Mouse (Mus musculus): ENCODE measurements around the gene Ccdc38.
A peak's percentile ranks its signal among the peaks of the same experiment; 100 is the strongest.

Ccdc38 gene

DNA sequence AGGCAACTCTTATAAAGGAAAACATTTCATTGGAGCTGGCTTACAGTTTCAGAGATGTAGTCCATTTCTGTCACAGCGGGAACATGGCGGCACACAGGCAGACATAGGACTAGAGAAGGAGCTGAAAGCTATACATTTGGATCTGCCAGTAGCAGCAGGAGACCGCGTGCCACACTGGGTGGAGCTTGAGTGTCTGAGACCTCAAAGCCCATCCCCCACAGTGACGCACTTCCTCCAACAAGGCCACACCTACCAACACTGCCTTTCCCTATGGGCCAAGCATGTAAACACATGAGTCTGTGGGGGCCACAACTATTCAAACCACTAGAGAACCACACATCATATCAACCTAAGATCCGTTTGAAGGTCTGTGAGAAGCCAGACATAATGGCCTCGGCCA is 68.8 kb downstream of the Ccdc38 start:
- DNase-seq (ENCODE audit: low spot score in 2 of 2), result no peak

DNA sequence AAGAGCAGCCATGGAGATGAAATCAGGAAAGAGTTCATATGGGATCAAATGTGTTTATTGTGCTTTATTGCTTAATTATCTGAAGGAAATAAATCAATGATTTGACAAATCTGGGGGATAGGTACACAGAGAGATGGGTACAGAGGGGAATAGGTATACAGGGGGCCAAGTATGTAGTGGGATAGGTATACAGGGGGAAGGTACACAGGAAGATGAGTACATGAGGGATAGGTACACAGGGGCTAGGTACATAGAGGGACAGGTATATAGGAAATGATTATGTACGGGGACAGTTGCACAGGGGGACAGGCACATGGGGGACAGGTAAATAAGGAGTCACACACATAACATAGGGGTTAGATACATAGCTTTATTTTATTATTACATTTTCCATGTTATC is 70.5 kb downstream of the Ccdc38 start:
- no peak for DNase-seq (ENCODE audit: low spot score in 2 of 2)

DNA sequence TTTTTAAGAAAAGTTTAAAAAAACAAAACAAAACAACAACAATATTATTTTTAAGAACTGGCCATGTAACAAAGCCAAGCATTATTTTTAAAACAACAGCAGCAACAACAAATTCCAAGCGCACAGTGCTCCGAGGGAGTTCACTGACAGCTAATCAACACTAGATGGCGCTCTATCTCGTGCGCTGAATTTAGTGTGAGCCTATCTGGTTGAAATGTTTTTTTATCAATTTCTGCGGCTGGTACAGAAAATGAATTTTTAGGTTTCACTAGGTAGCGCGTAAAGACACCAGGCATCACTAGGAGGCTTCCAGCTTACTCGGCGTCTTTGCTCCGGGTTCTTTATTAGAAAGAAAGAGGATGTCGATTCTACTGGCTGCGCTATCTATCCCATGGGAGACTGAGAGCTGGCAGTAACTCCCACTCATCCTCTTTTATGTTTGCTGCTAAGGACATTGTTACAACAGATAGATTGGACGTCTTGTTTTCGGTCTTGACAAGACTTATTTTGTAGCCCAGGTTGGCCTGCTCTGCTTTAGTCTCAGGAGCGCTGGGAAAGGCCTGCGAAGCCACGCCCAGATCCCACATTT is 71.1 kb downstream of the Ccdc38 start:
- DNase-seq (ENCODE audit: low spot score in 2 of 2), result peak; percentile 15 to 26

DNA sequence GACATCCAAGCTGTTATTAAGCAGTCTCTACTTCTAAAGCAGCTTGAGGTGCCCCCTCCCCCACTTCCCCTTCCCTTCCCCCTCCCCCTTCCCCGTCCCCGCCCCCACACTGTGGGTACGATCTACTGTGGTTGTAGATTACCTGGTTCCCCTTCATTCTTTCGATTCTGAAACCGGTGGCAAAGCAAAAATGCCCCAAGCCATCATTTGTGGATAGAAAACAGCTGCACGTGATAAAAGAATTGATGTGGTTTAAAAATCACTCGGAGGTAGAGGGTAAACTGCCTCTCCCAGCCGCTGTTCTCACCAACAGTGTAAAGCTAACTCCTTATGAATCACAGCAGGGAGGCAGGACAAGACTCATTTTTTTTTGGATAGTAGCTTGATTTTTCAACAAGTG is 74.4 kb downstream of the Ccdc38 start:
- DNase-seq (ENCODE audit: low spot score in 2 of 2), result no peak

DNA sequence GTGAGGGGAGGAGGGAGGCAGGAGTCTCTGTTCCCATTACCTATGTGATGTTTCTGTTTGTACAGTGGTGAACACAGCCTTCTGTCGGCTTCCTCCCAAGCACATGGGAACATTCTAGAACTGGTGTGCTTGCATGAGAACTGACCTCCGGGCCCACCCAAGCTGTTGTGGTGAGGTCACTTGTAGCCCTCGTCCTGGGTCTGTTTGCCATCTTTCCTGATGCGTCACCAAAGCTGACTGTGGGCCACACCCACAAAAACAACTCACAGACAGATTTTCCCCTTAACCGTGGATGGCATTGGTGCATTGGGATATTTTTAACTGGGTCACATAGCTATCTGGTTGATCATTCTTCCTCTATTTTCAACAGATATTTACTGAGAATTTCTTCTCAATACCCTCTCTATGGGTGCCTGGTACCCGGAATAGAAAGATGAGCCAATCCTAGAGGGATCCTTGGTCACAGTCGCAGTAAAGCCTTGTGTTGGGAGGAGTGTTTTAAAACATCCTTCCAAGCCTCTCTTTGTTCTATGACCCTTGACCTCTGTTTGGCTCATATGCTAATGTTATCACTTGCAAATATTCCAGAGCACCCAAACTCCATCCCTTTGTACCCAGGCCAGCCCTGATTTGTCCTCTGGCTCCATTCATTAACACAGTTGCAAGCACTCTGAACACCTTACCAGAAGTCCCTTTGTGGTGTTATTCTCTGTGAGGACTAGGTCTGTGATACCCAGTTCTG is 80.2 kb downstream of the Ccdc38 start:
- DNase-seq (ENCODE audit: low spot score in 2 of 2), result no peak

DNA sequence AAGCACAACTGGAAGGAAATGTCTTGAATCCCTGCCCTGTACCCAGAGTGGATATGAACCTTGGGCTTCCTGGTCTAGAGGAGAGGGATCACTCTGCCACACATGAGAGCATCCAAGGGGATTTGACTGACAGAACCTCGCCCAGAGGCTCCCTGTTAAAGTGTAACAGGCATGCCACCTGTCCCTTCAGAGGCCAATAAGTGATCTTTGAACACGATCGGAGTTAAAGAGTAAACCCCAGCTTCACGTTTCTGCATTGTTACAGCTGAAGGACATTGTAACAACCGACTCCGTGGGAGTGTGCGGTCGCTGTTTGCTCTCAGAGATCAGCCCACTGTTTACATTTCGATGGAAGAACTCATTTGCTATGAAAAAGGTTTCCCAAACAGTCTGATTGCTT is 83.3 kb downstream of the Ccdc38 start:
- DNase-seq (ENCODE audit: low spot score in 2 of 2), result no peak

DNA sequence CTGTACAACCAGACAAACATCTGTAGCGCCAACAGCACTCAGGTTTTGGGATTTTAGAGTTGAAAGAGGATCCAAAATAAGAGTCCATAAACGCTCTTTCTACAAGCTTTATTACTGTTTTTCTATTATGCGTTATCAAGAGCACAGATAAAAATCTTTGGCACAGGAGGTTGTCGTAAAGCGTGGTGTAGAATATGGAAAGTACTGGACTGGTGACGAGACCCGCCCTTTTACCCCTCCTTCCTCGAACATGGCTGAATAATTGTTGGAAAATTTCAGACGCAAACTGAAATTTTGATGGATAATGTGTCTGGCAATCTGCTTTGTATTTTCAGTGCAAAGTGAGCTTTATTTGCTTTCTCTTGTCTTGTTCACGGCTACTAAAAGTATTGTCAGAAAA is 83.7 kb downstream of the Ccdc38 start:
- DNase-seq (ENCODE audit: low spot score in 2 of 2), result no peak

DNA sequence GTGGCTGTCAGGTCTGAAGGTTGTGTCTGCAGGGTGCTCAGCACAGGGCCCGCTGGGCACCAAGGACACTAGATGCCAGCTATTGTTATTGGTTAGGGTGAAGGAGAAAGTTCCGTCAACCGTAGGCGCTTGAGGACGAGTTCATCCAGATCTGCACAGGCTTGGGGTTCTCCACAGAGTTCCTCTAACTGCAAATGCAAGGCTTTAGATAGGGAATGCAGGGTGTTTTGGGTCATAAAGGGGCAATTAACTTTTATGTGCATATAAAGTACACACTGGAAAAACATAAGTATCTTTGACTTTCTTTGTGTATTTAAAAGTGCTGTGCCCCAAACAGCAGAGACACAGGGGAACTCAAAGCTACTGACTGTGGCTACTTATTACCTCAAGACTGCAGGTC is 89.9 kb downstream of the Ccdc38 start:
- DNase-seq (ENCODE audit: low spot score in 2 of 2), result no peak

DNA sequence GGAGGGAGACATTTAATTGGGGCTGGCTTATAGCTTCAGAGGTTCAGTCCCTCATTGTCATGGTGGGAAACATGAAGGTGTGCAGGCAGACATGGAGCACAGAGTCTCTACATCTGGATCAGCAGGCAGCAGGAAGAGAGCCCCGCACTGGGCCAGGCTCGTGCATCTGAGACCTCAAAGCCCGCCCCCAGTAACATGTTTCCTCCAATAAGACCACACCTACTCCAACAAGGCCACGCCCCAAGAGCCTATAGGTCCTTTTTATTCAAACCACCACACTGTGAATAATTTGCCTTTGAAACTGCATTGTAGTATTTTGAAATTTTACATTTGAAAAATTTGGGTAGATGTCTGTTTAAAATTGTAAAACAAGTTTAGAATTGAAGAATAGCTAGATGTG is 91.7 kb downstream of the Ccdc38 start:
- DNase-seq (ENCODE audit: low spot score in 2 of 2), result no peak

DNA sequence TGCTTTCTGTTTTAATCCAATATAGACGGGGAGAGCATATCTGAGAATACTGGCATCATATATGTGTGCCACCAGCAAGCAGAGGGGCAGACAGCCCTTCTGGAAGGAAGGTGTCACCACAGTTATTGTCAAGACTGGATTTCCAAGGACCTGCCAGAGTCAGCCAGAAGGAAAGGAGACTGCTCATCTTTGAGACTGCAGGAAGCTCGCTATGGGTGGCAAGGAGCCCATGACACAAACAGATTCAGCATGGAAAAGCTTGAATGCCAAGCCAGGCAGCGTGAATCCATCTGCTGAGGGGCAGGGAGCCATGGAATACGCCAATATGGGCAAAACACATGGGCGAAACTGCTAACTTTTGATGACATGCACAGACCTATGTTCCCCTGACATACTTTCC is 93.1 kb downstream of the Ccdc38 start:
- no peak for DNase-seq (ENCODE audit: low spot score in 2 of 2)

Data from urinary bladder, postnatal 36 days (tissue).